Mouse (Mus musculus) yolk sac, embryonic 10.5 days (tissue): ENCODE data around the gene Ppp1r1b.

ENCODE experiments used
- DNase-seq: peaks from one replicate; pipeline ENCODE4 v3.0.0-alpha.2; 2017; ENCODE audit warnings: low spot score

Gene Ppp1r1b

DNA sequence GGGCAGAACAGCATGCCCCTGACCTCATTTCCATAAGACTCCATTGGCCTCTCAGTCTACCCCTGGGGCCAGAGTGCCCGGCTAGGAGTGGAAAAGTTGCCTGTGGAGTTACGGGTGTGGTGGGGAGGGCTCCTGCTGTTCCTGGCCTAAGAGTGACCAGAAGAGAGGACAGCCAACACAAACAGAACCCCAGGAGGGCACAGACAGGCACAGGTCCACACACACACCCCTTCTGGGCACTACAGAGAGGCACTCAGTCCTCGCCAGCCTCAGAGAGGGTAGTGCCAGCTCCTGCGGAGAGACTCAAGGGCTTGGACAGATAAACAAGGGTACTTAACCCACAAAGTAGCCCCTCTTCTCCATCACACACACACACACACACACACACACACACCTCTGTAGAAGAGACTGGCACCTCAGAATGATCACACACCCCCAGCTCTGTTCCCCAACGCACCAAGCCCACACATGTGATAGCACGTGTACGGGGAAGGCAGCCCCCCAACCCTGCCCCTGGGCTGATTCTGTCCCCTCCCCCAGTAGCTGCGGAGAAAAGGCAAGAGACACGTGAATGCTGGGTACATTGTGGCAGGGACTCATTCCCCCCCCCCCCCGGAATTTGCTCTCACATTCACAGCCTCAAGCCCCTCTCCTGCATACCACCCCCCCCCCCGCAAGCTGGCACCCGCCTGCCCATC lies 670 bp upstream of the Ppp1r1b start:
- no peak for DNase-seq

DNA sequence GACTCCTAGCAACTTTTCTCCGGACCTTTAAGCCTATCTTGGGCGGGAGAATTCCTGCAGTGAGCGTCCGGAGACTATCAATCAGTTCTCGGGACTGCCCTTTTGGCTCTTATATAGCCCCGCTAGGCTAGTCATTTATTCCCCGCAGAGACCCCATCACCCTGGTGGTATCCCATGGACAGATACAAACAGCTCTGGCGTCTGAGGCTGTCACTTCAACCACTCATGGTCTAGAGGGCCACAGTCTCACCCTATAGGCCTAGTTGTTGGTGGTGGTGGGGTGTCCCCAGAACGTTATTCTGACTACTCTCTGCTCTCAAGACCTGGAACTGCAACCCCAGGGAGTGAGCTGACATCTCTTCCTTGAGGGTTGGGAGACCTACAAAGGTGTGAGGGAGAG lies 1.1 kb downstream of the Ppp1r1b start:
- no peak for DNase-seq

DNA sequence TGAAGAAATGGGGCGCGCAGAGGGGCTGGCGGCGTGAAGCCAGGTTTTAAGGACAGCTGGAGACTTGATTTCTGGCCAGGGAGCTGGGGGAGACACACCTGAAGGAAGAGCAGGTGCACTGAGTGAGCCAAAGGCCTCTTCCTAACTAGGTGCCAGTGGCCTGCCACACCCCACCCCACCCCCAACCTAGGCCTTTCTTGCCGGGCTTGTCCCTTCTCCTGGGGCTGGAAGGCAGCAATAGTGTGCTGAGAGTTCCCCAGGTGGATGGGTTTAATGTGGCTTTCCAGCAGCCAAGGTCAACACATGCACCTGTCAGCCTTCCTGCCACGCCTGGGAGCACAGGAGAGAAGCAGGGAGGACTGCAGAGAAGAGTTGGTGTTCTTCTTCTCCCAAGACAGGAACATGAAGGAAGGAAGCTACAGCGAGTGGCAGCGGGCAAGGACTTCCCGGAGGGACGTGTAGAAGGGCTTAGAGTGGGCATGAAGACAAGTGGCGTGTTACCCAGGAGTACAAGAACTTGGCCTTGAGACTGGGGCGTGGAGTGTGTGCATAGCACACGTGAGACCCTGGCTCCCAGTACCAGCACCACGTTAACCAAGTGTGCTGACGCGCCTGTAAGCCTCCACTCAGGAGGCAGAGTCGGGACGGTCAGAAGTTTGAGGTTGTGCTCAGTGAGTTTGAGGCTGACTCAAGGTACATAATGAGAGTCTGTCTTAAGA lies 4.2 kb downstream of the Ppp1r1b start:
- no peak for DNase-seq

DNA sequence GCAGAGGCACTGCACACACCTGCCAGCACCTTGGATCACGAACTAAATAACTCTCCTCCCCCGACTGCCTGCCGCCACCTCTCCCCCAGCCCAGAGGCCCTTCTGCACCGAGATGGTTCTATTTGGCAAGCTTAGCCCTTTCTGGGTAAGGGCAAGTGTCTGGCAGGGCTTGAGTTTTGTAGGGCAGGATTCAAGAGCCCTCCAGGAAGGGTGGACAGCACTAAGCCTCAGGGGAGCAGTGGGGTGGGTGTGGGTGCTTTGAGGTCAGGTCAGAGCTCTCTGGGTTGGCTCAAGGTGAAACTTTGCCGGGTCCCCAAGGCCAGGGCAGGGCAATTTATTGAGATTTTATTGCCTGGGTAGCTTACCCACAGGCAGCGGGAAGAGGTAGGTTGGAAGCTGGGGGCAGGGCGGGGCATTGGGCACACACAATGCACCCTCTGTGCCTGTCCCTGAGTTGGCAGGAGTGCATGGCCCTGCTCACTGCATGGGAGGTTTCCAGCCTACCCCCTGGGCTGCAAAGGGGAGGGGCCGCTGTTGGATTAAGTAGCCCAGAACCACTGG lies 5.5 kb downstream of the Ppp1r1b start:
- DNase-seq: no peak

DNA sequence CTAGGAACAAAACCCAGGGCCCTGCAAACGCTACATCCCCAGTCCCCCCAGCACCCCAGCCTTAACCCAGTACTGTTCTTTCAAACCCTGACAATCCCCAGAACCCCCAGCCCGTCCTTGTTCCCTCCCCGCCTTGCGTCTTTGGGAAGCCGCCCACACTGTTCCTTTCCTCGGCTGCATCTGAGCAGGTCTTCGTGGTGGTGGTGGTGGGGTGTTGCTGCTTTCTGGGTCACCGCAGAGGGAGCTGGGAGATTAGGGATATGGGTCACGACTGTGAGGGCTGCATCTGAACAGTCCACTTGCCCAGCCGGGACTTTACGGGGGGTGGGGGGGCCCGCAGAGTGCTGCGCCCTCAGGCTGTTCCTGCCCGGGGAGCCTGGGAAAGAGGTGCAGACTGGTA lies 6.2 kb downstream of the Ppp1r1b start:
- DNase-seq: no peak

DNA sequence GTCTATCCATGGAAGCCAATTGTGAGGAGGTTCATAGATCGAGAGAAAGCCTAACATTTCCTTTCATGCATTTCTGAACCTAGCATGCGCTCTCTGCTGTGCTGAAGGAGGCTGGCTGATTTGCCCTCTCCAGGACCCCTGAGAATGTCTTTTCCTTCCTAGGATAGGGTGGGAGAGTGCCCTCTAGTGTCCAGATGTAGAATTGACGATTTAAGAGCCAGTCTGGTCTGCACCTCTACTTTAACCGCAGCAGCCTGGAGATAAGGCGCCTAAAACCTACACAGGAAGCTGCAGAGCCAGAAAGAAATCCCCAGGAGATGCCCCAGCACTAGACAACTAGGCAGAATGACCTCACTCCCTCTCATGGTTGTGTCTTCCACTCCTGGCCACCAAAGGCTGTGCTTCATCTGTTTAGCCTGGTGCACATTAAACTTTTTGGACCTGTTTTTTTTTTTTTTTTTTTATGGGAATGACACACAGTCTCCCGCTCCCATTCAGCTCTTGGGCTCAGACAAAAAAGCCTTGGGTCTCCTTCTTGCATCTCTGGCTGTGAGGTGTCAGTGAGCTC lies 7.6 kb downstream of the Ppp1r1b start:
- DNase-seq: peak; percentile 53

DNA sequence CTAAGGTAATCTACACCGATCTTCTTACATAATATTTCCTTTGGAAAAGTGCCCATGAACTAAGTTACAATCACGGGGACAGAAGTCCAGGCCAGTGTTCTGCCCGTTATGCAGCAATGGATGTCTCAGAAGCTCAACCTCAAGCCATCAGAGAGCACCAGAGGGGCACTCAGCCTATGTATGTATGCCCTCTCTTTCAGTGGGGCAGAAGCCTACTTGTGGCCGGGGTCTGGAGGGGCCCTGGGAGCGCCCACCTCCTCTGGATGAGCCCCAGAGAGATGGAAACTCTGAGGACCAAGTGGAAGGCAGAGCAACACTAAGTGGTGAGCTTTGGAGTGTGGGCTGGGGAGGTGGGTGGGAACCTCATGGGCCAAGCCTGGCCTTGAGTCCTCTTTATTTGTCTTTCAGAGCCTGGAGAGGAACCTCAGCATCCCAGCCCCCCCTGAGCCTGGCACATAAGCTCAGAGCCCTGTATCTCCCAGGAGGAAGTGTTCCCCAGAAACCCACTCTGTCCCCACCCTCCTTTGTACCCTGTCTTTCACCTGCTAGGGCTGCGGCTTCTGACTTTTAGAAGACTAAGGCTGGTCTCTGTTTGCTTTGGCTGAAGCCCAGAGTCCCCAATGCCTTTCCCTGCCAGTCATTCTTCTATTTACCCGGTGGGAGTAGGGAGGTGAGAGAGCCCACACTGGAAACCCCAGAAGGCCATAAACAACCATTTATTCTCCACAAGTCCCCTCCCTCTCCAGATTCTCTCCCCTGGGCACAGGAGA lies 8.6 kb downstream of the Ppp1r1b start:
- DNase-seq: no peak

DNA sequence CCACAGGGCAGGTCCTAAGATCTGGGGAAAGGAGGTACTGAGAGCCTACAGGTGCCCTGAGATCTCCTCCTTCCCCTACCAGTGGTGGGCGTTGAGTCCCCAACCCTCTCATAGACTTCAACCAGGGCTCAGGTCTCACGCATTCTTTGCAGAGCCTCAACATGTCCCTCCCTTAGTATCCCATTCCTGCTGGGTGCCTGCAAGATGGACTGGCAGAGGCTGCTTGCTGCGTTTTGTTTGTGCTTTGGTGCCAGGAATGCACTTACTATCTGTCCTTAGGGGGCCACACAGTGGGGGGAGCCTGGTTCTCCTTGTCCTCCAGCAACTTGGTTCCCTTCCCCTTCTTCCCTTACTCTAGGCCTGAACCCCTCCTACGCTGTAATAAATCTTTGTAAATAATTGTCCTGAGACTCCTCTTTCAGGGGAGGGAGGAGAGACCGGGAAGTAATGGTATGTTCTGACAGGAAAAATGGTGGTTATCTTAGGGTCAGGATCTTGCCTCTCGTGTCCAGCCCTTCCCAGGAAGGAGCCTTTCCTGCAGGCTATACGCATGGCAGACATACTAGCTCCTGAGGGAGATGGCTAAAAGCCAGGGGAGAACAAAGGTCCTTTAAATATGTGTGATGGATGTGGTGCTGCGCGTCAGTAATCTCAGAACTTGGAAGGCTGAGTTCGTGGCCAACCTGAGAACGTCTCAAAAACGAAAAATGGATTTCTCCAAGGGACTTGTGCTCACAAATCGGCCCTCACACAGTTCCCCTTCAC lies 9.4 kb downstream of the Ppp1r1b start:
- DNase-seq: no peak

DNA sequence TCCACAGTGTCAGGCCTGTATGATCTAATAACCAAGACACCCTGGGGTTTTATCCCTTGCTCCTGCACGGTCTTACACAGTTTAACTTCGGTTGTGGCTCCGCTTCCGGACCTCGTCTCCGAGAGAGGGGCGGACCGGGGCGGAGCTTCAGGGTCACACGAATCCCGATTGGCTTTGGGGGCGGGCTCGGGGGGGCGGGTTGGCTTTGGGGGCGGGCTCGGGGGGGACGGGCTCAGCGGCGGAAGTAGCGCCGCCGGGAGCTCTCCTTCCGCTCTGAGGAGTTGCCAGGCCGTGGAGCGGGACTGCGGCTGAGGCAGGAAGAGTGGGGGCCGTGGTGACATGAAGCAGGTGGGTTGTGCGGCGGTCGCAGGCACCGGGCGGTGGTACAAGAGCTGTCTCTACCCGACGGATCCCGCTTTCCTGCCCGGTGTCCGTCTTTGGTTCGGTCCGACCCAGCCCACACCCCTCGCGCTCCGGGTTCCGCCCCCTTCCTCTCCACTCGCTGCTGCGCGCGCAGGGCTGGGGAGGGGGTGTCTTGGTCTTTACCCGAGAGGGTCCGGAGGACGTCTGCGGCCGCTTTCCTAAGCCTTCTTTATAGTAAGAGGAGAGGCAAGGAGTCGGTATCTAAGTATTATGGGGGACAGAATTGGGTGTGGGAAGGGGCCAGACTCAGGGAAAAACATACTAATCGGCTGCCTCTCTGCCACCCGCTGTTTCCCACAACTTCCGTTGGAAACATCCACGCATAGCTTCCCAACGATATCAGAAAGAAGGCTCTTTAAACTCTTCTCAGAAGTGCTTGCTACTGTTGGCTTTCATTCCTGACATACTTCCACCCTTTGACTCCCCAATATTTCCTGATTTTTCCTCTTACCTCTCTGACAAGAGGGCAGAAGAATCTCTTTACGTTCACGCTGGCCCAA lies 10.2 kb downstream of the Ppp1r1b start, which contains the start of gene Stard3:
TSS of gene Stard3 (plus strand) at position 208 of the 923 bp plus-strand sequence.
- peak; percentile 92 for DNase-seq

DNA sequence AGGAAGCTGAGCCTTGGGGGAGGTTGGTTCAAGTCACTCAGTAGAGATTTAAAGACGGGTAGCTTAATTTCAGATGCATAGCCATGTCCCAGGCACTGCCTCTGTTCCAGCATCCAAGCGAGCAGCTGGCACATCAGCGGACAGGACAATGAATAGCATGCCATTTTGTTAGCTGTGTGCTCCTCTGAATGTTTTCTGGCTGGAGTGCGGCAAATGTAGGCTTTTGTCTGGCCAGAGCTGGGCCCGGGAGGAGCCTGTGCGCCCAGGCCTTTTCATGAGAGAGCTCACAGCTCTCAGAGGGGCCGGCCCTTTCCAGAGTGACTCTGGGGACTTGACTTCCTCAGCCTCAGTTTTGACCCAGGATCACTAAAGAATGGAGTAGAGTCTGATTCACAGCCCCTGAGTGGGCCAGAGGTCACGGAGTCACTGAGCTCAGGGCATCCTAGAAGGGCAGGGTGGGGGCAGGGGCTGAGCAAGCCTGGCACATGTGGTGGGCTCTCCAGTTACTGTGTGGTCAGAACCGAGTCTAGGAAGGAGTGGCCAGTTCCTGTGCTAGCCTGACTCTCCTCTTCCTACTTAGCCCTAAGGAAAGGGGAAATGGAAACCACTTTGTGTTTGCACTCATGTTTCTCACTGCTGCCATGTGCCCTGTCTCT lies 12.8 kb downstream of the Ppp1r1b start:
- DNase-seq: no peak

DNA sequence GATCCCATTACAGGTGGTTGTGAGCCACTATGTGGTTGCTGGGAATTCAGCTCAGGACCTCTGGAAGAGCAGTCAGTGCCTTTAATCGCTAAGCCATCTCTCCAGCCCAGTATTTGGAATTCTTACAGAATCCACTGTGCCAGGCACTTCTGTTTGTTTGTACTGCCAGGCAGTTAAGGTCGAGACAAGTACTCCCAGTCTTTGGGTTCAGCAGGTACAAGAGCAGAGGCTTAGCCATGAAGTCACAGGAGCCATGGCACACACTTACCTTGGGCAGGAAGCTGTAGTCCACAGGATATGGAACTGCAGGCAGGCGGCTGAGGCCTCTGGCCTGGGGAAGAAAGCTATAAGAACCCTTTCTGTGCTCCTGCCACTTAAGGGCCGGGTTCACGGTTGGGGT lies 15.6 kb downstream of the Ppp1r1b start:
- no peak for DNase-seq

DNA sequence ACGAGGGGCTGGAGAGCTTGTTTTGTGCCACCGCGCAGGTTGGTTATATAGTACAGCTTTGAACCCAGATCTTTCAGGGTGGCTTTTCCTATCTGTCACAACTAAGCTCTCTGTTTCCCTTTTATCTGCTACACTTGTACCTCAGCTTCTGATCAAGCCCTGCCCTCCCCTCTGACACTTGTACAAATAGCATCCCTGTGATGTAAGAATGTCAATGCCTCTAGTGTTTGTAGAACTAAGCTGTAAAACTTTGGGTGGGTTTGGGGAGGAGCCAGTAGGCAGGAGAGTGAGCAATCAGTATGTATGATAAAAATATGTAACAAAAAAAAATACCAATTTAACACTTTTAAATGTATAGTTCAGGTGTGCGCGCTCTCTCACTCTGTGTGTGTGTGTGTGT lies 16.2 kb downstream of the Ppp1r1b start:
- DNase-seq: no peak

DNA sequence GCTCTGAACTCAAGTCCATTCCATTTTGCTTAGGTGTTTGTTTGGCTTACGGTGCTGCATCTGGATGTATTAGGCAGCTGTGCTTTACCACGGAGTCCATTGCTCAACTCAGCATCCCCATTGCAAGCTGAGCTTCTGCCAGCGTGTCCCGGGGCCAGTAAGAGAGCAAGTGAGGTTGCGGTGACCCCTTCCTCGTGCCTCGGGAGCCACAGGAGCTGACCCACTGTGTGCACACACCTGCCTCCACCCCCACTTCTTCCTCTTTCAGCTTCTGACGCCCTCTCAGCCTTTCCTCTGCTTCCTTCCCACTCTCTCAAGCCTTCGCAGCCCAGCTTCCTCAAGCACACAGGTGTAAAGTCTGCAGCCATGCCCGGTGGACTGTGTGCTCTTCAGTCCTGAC lies 18.1 kb downstream of the Ppp1r1b start:
- DNase-seq: no peak

DNA sequence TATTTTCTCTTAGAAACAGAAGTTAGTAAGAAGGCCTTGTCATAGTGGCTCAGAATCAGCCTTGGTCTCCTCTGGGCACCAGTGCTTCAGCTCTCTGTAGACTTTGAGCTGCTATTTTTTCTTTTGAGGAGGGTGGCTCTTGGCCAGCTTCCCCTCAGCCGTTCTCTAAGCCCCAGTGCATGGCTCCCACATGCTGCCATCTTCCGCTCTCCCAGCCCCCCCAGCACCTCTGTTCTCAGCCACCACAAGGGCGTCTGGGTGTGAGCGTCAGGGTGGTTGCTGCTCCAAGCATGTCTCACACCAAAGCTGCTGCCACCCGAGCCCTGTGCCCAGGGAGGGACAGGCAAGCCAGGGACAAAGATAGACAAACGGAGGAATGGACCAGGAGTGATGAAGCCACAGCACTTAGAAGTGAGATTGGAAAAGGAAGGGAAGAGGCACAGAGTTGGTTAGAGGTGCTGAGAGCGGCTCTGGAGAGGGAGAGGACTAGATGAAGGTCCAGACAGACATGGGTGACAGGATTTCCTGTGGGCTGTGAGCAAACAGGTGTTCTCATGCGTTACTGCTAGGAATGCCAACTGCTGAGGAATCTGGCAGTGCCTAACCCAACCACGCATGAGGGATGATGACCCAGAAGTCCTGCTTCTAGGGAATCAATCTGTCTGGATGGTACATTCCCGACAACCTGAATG lies 19.1 kb downstream of the Ppp1r1b start:
- no peak for DNase-seq

DNA sequence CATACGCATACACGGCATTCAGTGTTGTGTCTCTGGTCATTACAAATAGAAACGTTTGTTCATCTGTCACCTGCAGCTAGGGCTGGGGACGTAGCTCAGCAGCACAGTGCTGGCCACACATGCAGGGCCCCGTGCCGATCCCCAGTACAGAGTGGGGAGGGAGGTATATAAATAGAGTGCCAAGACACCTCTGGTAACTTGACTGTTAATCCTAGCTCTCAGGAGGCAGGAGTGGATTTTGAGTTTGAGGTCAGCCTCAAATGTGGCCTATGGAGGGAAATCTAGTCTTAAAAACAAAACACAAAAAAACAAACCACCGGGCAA lies 19.6 kb downstream of the Ppp1r1b start:
- no peak for DNase-seq

DNA sequence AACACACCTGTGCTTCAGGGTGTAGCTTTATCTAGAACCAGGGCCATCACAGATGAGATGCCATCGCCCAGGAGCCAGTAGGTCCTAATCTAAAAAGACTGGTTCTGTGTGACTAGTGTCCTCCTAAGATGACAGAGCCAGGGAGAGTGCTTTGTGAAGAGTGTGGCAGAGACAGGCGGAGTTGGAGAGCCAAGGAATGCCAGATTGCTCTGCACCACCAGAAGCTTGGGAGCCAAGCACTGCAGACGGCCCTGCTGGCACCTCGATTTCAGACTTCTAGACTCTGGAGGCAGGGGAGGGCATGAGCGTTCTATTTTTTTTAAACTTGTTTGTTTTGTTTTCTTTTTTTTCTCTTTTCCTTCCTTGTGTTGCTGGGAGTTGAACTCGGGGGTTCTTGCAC lies 21.1 kb downstream of the Ppp1r1b start:
- DNase-seq: no peak

DNA sequence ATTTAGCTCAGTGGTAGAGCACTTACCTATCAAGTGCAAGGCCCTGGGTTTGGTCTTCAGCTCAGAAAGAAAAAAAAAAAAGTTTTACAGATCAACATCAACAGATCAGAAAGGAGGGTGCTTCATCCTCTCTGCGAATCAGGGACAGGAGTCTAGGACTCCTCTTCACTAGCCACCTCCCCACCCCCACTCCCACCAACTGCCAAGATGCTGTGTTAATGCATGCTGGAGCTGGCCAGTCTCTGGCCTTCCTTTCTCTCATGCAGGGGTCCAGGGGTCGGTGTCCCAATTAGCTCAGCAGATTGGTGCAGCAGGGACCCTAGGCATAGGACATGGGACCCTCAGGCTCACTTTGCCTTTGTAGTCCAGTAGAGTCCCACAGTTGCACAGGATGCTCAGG lies 22.4 kb downstream of the Ppp1r1b start:
- DNase-seq: no peak

DNA sequence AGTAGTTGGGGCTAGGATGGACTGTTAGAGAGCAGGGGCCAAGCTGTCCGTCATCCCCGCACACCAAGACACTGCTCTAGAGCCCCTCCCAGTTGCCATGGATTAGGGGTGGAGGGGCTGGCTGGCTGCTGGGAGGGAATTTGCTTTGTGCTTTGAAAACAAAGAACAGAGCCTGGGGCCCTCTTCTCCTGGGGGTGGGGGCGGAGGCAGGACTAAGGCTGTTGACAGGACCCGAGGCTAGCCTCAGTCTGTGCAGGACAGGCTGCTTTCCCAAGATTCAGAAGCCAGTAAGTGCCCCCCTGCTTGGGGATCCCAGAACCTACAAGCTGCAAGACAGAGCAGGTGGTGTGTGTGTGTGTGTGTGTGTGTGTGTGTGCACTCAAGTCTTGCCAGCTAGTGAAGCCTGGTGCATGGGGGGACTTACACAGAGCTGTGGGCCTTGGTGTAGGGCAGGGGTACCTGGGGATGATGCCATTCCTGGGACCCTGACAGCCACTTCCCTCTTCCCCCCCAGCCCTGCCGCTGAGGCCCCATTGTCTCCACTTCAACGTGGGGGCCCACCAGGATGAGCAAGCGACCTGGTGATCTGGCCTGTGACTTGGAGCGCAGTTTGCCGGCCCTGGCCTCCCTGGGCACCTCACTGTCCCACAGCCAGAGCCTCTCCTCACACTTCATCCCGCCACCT lies 23.5 kb downstream of the Ppp1r1b start:
- no peak for DNase-seq

DNA sequence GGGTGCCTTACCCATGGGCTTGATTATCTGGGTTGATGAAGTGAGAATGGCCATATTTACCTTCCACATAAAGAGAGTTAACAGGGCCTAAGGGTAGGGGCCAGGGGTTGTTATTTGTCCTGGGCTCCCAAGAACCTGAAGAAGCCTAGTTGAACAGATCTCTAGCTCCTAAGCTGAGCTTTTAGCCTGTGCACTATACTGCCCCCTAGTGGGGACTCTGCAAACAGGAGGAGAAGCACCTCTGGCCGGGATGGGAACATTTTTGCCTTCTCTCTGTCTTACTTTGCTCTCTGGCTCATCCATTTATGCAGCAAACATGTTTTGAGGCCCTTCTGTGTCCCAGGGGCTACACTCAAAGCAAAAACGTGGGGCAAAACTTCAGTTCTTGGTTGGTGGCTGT lies 24.2 kb downstream of the Ppp1r1b start:
- no peak for DNase-seq
